Comparison of ENCODE assay signal across 20 mouse cellular contexts in the genomic region with DNA sequence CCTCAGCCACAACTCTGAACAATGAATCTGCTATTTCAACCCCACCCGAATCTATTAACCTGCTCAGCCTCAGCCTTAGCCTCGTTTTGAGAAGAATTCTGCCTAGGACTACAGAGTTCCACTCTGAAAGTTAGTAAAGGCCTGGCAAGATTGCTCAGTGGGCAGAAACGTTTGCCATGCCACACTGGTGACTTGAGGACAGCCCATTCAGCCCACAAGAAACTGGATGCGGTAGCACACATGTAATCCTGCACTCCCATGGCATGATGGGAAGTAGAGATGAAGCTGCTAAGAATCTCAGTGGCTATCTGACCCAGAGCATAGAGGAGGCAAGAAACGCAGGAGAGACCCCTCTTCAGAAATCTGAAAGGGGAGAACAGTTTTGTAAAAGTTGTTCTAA.
"Had no signal": no experiment of that assay in that cellular context is flagged by ENCODE, and none has a peak within 500 bp of the region (broad histone marks: within the 10 kb centered on the region; RNA-seq: fewer than 3 reads in every experiment).

No protein-coding gene starts in this region.

- DNase-seq: kidney, postnatal 10 days; kidney, postnatal 36 days; layer of hippocampus, postnatal 36 days; liver; lung, adult 18-20 months; lung, postnatal 10 days; lung, postnatal 36 days; thymus, adult 2 months; thymus, postnatal 14 days; thymus, postnatal 4 days had no signal

- H3K27ac ChIP-seq: kidney, embryonic 15.5 days; limb, embryonic 10.5 days; limb, embryonic 13.5 days; liver, embryonic 12.5 days; liver, embryonic 15.5 days; lung, embryonic 15.5 days; midbrain, embryonic 10.5 days; midbrain, embryonic 13.5 days; stomach, postnatal 0 days had no signal

- H3K4me3 ChIP-seq: kidney, embryonic 15.5 days; limb, embryonic 10.5 days; limb, embryonic 13.5 days; liver, embryonic 12.5 days; liver, embryonic 15.5 days; lung, embryonic 15.5 days; megakaryocyte, embryonic 14.5 days; midbrain, embryonic 10.5 days; midbrain, embryonic 13.5 days had no signal

- H3K27me3 ChIP-seq: kidney, embryonic 15.5 days; limb, embryonic 13.5 days; liver, embryonic 12.5 days; liver, embryonic 15.5 days; lung, embryonic 15.5 days; megakaryocyte, embryonic 14.5 days; midbrain, embryonic 13.5 days had no signal

- H3K36me3 ChIP-seq: kidney, embryonic 15.5 days; limb, embryonic 10.5 days; limb, embryonic 13.5 days; liver, embryonic 12.5 days; liver, embryonic 15.5 days; lung, embryonic 15.5 days; midbrain, embryonic 10.5 days; midbrain, embryonic 13.5 days had no signal

- H3K4me2 ChIP-seq: kidney, embryonic 15.5 days; limb, embryonic 13.5 days; liver, embryonic 12.5 days; liver, embryonic 15.5 days; lung, embryonic 15.5 days; midbrain, embryonic 13.5 days had no signal
